Mouse (Mus musculus): ENCODE data around the gene B4galt1. TPM values are rescaled to one million over a fixed set of nuclear protein-coding genes. Genes with fewer than 3 reads are reported as not detected.
"Not testable (repeated sequence)": the region's sequence is repeated elsewhere in the genome, so short reads cannot be mapped to it uniquely, and the experiment has no call there.

The B4galt1 gene
- polyA plus RNA-seq, 1 experiment from 2014 or later = 9.1 TPM

- no peaks in the 10 kb centered on the region for H3K27me3 ChIP-seq (ENCODE audit: control insufficient read depth, insufficient read depth, low read length)
- 94% methylated on average over 8 of the region's 8 CpGs for WGBS
- ATAC-seq (ENCODE audit: low FRiP score) = no peak
- H3K27ac ChIP-seq = no peak overlapping the region
- no peak for DNase-seq (ENCODE audit: low spot score)
- no peak overlapping the region for H3K4me2 ChIP-seq (replicated peaks)
- no peaks in the 10 kb centered on the region for H3K9me3 ChIP-seq (ENCODE audit: control insufficient read depth, low read length)
- H3K4me3 ChIP-seq (replicated peaks; ENCODE audit: low read length) = no peak overlapping the region
- no peak overlapping the region for H3K9ac ChIP-seq
- H3K36me3 ChIP-seq (replicated peaks; ENCODE audit: control insufficient read depth, insufficient read depth) = peaks cover 9% of the 10 kb centered on the region
- no peaks in the 10 kb centered on the region for H3K4me1 ChIP-seq (replicated peaks; ENCODE audit: control insufficient read depth, insufficient read depth, low read length)
Measured at GRCm38 (mm10) chr4:40805401-40805800, 48.4 kb downstream of the B4galt1 start.

GRCm38 (mm10) chr4:40802787-40803186 lies 51.0 kb downstream of the B4galt1 start:
- no peak overlapping the region for H3K4me3 ChIP-seq (replicated peaks; ENCODE audit: low read length)
- no peak for ATAC-seq (ENCODE audit: low FRiP score)
- H3K27me3 ChIP-seq (ENCODE audit: control insufficient read depth, insufficient read depth, low read length) = no peaks in the 10 kb centered on the region
- no peak overlapping the region for H3K4me2 ChIP-seq (replicated peaks)
- H3K9ac ChIP-seq = no peak overlapping the region
- H3K4me1 ChIP-seq (replicated peaks; ENCODE audit: control insufficient read depth, insufficient read depth, low read length) = no peaks in the 10 kb centered on the region
- no peak overlapping the region for H3K27ac ChIP-seq
- no peaks in the 10 kb centered on the region for H3K9me3 ChIP-seq (ENCODE audit: control insufficient read depth, low read length)
- WGBS = 90% methylated on average over 3 of the region's 3 CpGs
- H3K36me3 ChIP-seq (replicated peaks; ENCODE audit: control insufficient read depth, insufficient read depth) = peaks cover 9% of the 10 kb centered on the region
- DNase-seq (ENCODE audit: low spot score) = no peak

- DNase-seq (ENCODE audit: low spot score) (no peak), ATAC-seq (ENCODE audit: low FRiP score) (no peak)
- Histone ChIP-seq H3K4me1 (replicated peaks; ENCODE audit: control insufficient read depth, insufficient read depth, low read length) (no peaks in the 10 kb centered on the region), H3K27me3 (ENCODE audit: control insufficient read depth, insufficient read depth, low read length) (no peaks in the 10 kb centered on the region), H3K4me2 (replicated peaks) (no peak overlapping the region), H3K4me3 (replicated peaks; ENCODE audit: low read length) (no peak overlapping the region), H3K27ac (no peak overlapping the region), H3K9ac (no peak overlapping the region), H3K36me3 (replicated peaks; ENCODE audit: control insufficient read depth, insufficient read depth) (peaks cover 6% of the 10 kb centered on the region), H3K9me3 (ENCODE audit: control insufficient read depth, low read length) (no peaks in the 10 kb centered on the region)
- 92% methylated on average over 4 of the region's 4 CpGs for WGBS
Measured at GRCm38 (mm10) chr4:40801908-40802307, 51.9 kb downstream of the B4galt1 start.

- no peak overlapping the region for H3K4me3 ChIP-seq (replicated peaks; ENCODE audit: low read length)
- DNase-seq (ENCODE audit: low spot score) (no peak), ATAC-seq (ENCODE audit: low FRiP score) (no peak)
- 83% methylated on average over 3 of the region's 3 CpGs for WGBS
- no peaks in the 10 kb centered on the region for H3K36me3 ChIP-seq (replicated peaks; ENCODE audit: control insufficient read depth, insufficient read depth)
- no peak overlapping the region for H3K9ac ChIP-seq
- no peaks in the 10 kb centered on the region for H3K4me1 ChIP-seq (replicated peaks; ENCODE audit: control insufficient read depth, insufficient read depth, low read length)
- no peaks in the 10 kb centered on the region for H3K9me3 ChIP-seq (ENCODE audit: control insufficient read depth, low read length)
- no peak overlapping the region for H3K4me2 ChIP-seq (replicated peaks)
- H3K27me3 ChIP-seq (ENCODE audit: control insufficient read depth, insufficient read depth, low read length) = no peaks in the 10 kb centered on the region
- H3K27ac ChIP-seq = no peak overlapping the region
Measured at GRCm38 (mm10) chr4:40800873-40801272, 52.9 kb downstream of the B4galt1 start.

GRCm38 (mm10) chr4:40798833-40799555 lies 54.8 kb downstream of the B4galt1 start:
- H3K4me1 ChIP-seq (replicated peaks; ENCODE audit: control insufficient read depth, insufficient read depth, low read length); H3K4me3 ChIP-seq (replicated peaks; ENCODE audit: low read length); ATAC-seq (ENCODE audit: low FRiP score); H3K27me3 ChIP-seq (ENCODE audit: control insufficient read depth, insufficient read depth, low read length); H3K27ac ChIP-seq; H3K9ac ChIP-seq; H3K9me3 ChIP-seq (ENCODE audit: control insufficient read depth, low read length); H3K4me2 ChIP-seq (replicated peaks); H3K36me3 ChIP-seq (replicated peaks; ENCODE audit: control insufficient read depth, insufficient read depth); DNase-seq (ENCODE audit: low spot score): not testable (repeated sequence)
- WGBS = 100% methylated on average over 1 of the region's 2 CpGs

GRCm38 (mm10) chr4:40795761-40796160 lies 58.0 kb downstream of the B4galt1 start:
- H3K27ac ChIP-seq = no peak overlapping the region
- no peaks in the 10 kb centered on the region for H3K4me1 ChIP-seq (replicated peaks; ENCODE audit: control insufficient read depth, insufficient read depth, low read length)
- H3K4me2 ChIP-seq (replicated peaks) = no peak overlapping the region
- H3K4me3 ChIP-seq (replicated peaks; ENCODE audit: low read length) = no peak overlapping the region
- WGBS = 97% methylated on average over 3 of the region's 3 CpGs
- DNase-seq (ENCODE audit: low spot score) (no peak), ATAC-seq (ENCODE audit: low FRiP score) (no peak)
- H3K9me3 ChIP-seq (ENCODE audit: control insufficient read depth, low read length) = no peaks in the 10 kb centered on the region
- no peak overlapping the region for H3K9ac ChIP-seq
- H3K36me3 ChIP-seq (replicated peaks; ENCODE audit: control insufficient read depth, insufficient read depth) = no peaks in the 10 kb centered on the region
- H3K27me3 ChIP-seq (ENCODE audit: control insufficient read depth, insufficient read depth, low read length) = no peaks in the 10 kb centered on the region

- Histone ChIP-seq H3K36me3 (replicated peaks; ENCODE audit: control insufficient read depth, insufficient read depth) (no peaks in the 10 kb centered on the region), H3K4me2 (replicated peaks) (no peak overlapping the region), H3K9me3 (ENCODE audit: control insufficient read depth, low read length) (no peaks in the 10 kb centered on the region), H3K4me3 (replicated peaks; ENCODE audit: low read length) (no peak overlapping the region), H3K27ac (no peak overlapping the region), H3K9ac (no peak overlapping the region), H3K27me3 (ENCODE audit: control insufficient read depth, insufficient read depth, low read length) (no peaks in the 10 kb centered on the region), H3K4me1 (replicated peaks; ENCODE audit: control insufficient read depth, insufficient read depth, low read length) (no peaks in the 10 kb centered on the region)
- no peak for DNase-seq (ENCODE audit: low spot score)
- no peak for ATAC-seq (ENCODE audit: low FRiP score)
Measured at GRCm38 (mm10) chr4:40794320-40794719, 59.5 kb downstream of the B4galt1 start.

- ATAC-seq (ENCODE audit: low FRiP score) (no peak), DNase-seq (ENCODE audit: low spot score) (no peak)
- H3K4me2 ChIP-seq (replicated peaks) = no peak overlapping the region
- WGBS = 96% methylated on average over 4 of the region's 4 CpGs
- H3K27ac ChIP-seq = no peak overlapping the region
- H3K9ac ChIP-seq = no peak overlapping the region
- no peaks in the 10 kb centered on the region for H3K9me3 ChIP-seq (ENCODE audit: control insufficient read depth, low read length)
- H3K4me3 ChIP-seq (replicated peaks; ENCODE audit: low read length) = no peak overlapping the region
- no peaks in the 10 kb centered on the region for H3K27me3 ChIP-seq (ENCODE audit: control insufficient read depth, insufficient read depth, low read length)
- no peaks in the 10 kb centered on the region for H3K4me1 ChIP-seq (replicated peaks; ENCODE audit: control insufficient read depth, insufficient read depth, low read length)
- no peaks in the 10 kb centered on the region for H3K36me3 ChIP-seq (replicated peaks; ENCODE audit: control insufficient read depth, insufficient read depth)
Measured at GRCm38 (mm10) chr4:40791176-40791575, 62.6 kb downstream of the B4galt1 start.

- Histone ChIP-seq H3K4me1 (replicated peaks; ENCODE audit: control insufficient read depth, insufficient read depth, low read length) (no peaks in the 10 kb centered on the region), H3K36me3 (replicated peaks; ENCODE audit: control insufficient read depth, insufficient read depth) (no peaks in the 10 kb centered on the region), H3K27me3 (ENCODE audit: control insufficient read depth, insufficient read depth, low read length) (no peaks in the 10 kb centered on the region), H3K4me3 (replicated peaks; ENCODE audit: low read length) (no peak overlapping the region), H3K9ac (no peak overlapping the region), H3K4me2 (replicated peaks) (no peak overlapping the region), H3K27ac (no peak overlapping the region), H3K9me3 (ENCODE audit: control insufficient read depth, low read length) (no peaks in the 10 kb centered on the region)
- no peak for ATAC-seq (ENCODE audit: low FRiP score)
- WGBS = 59% methylated on average over 4 of the region's 4 CpGs
- no peak for DNase-seq (ENCODE audit: low spot score)
Measured at GRCm38 (mm10) chr4:40786578-40786977, 67.2 kb downstream of the B4galt1 start.

Data from hindbrain, embryonic 14.5 days (tissue).